Mouse (Mus musculus) adrenal gland, postnatal 14 days (tissue): ENCODE measurements around the gene Stk11. TPM values are rescaled to one million over a fixed set of nuclear protein-coding genes. Genes with fewer than 3 reads are reported as not detected.
"Not testable (repeated sequence)": the region's sequence is repeated elsewhere in the genome, so short reads cannot be mapped to it uniquely, and the experiment has no call there.

ENCODE experiments used
- DNase-seq: peaks from one replicate; pipeline ENCODE4 v3.0.0; 2021; ENCODE audit warnings: mixed read lengths
- total RNA-seq: library from RNA; stranded (reverse); gene quantifications from 2 replicates; pipeline ENCODE4 v1.2.3, GENCODE M21; 2021

Gene Stk11
- total RNA-seq, 1 experiment from 2014 or later, result 147 TPM

- no peak for DNase-seq
Measured at GRCm38 (mm10) chr10:80157141-80157929, 41.7 kb downstream of the Stk11 start.

GRCm38 (mm10) chr10:80158307-80158986 lies 42.8 kb downstream of the Stk11 start:
- peak; percentile 82 for DNase-seq

- peak; percentile 71 for DNase-seq
Measured at GRCm38 (mm10) chr10:80159021-80159560, 43.5 kb downstream of the Stk11 start.

GRCm38 (mm10) chr10:80159561-80160454 lies 44.2 kb downstream of the Stk11 start:
- peak; percentile 99 for DNase-seq

- DNase-seq, result peak; percentile 96
Measured at GRCm38 (mm10) chr10:80160455-80161371, 45.1 kb downstream of the Stk11 start.

GRCm38 (mm10) chr10:80161522-80162242 lies 46.1 kb downstream of the Stk11 start:
- peak; percentile 48 for DNase-seq

GRCm38 (mm10) chr10:80162243-80162608 lies 46.6 kb downstream of the Stk11 start:
- peak; percentile 7 for DNase-seq

- DNase-seq, result peak; percentile 14
Measured at GRCm38 (mm10) chr10:80162716-80163299, 47.2 kb downstream of the Stk11 start.

- DNase-seq, result peak; percentile 86
Measured at GRCm38 (mm10) chr10:80163721-80164120, 48.1 kb downstream of the Stk11 start.

GRCm38 (mm10) chr10:80164161-80164997 lies 48.8 kb downstream of the Stk11 start:
- peak; percentile 43 for DNase-seq

GRCm38 (mm10) chr10:80164998-80165344 lies 49.4 kb downstream of the Stk11 start:
- DNase-seq, result peak; percentile 98

- peak; percentile 79 for DNase-seq
Measured at GRCm38 (mm10) chr10:80165392-80166128, 50.0 kb downstream of the Stk11 start, which contains the start of gene Cirbp. TSS of gene Cirbp (plus strand) at chr10:80165985.

- DNase-seq, result not testable (repeated sequence)
Measured at GRCm38 (mm10) chr10:80166136-80166535, 50.5 kb downstream of the Stk11 start.

- DNase-seq, result peak; percentile 99
Measured at GRCm38 (mm10) chr10:80167460-80168037, 51.9 kb downstream of the Stk11 start.

GRCm38 (mm10) chr10:80168038-80168661 lies 52.5 kb downstream of the Stk11 start:
- DNase-seq, result peak; percentile 97

GRCm38 (mm10) chr10:80169070-80169469 lies 53.5 kb downstream of the Stk11 start:
- no peak for DNase-seq

GRCm38 (mm10) chr10:80169651-80170050 lies 54.0 kb downstream of the Stk11 start:
- DNase-seq, result no peak
